Mouse (Mus musculus) heart, embryonic 11.5 days (tissue): ENCODE results near the gene Btnl6. TPM values are rescaled to one million over a fixed set of nuclear protein-coding genes. Genes with fewer than 3 reads are reported as not detected.

Source experiments
- polyA plus RNA-seq: library from polyadenylated mRNA; unstranded; fragments of >200 nt; fragmentation: Nextera tagmentation; extraction: Ambion mirVana; gene quantifications from 2 replicates; pipeline ENCODE4 v1.2.1, GENCODE M21; 2014

Gene Btnl6
- polyA plus RNA-seq, 1 experiment from 2014 or later, result not detected

Other genes starting within 250 kb of the Btnl6 start
- not detected in 2 replicates for gene H2-Aa, start 229.5 kb downstream of the Btnl6 start, polyA plus RNA-seq
- 1.5 and 2.3 TPM in 2 replicates for gene H2-Eb1, start 211.5 kb downstream of the Btnl6 start, polyA plus RNA-seq
- gene H2-Eb2, start 191.7 kb downstream of the Btnl6 start, polyA plus RNA-seq, result not detected in 2 replicates
- not detected in 2 replicates for gene Btnl2, start 162.5 kb downstream of the Btnl6 start, polyA plus RNA-seq
- not detected in 2 replicates for gene Btnl1, start 140.2 kb downstream of the Btnl6 start, polyA plus RNA-seq
- not detected in 2 replicates for gene BC051142, start 118.5 kb downstream of the Btnl6 start, polyA plus RNA-seq
- gene Btnl4, start 40.0 kb downstream of the Btnl6 start, polyA plus RNA-seq, result not detected in 2 replicates
- gene Notch4, start 46.9 kb upstream of the Btnl6 start, polyA plus RNA-seq, result 6.5 and 8.1 TPM in 2 replicates
- 5.7 and 10.3 TPM in 2 replicates for gene Gpsm3, start 72.5 kb upstream of the Btnl6 start, polyA plus RNA-seq
- 11.8 and 12.5 TPM in 2 replicates for gene Pbx2, start 73.9 kb upstream of the Btnl6 start, polyA plus RNA-seq
- gene Ager, start 80.5 kb upstream of the Btnl6 start, polyA plus RNA-seq, result 3.2 and 4.5 TPM in 2 replicates
- 94.7 and 115 TPM in 2 replicates for gene Rnf5, start 86.3 kb upstream of the Btnl6 start, polyA plus RNA-seq
- 51.6 and 63.1 TPM in 2 replicates for gene Agpat1, start 86.9 kb upstream of the Btnl6 start, polyA plus RNA-seq
- 0.82 and 0.90 TPM in 2 replicates for gene Egfl8, start 98.6 kb upstream of the Btnl6 start, polyA plus RNA-seq
- gene Ppt2, start 111.2 kb upstream of the Btnl6 start, polyA plus RNA-seq, result 31.7 and 34.3 TPM in 2 replicates
- not detected in 2 replicates for gene Prrt1, start 112.2 kb upstream of the Btnl6 start, polyA plus RNA-seq
- gene Fkbpl, start 127.4 kb upstream of the Btnl6 start, polyA plus RNA-seq, result 10.9 and 11.4 TPM in 2 replicates
- gene Atf6b, start 129.8 kb upstream of the Btnl6 start, polyA plus RNA-seq, result 41.0 and 49.8 TPM in 2 replicates
- 0.24 and 0.27 TPM in 2 replicates for gene Tnxb, start 153.2 kb upstream of the Btnl6 start, polyA plus RNA-seq
- gene C4b, start 226.5 kb upstream of the Btnl6 start, polyA plus RNA-seq, result not detected in 2 replicates